Mouse (Mus musculus): ENCODE measurements around the gene Ccr10. TPM values are rescaled to one million over a fixed set of nuclear protein-coding genes. Genes with fewer than 3 reads are reported as not detected.

Gene Ccr10
- polyA plus RNA-seq, 1 experiment = 0.05 TPM

DNA sequence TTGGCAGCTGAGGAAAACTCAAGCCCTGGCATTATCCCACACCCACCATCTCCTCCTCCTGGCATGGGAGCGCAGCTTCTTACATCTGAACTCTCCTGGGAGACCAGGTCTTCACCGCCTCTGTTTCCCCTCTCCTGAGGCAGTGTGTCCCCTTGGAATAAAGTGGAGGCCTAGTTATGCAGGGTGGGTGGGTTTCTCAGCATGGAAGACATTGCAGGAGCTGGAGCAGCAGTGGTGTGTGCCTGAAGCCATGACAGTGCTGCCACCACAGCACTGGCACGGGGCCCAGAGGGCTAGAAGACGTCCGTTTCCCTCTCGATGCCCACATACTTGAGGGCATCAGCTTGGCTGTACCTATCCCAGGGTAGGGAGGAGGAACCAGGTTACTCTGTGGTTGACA is 17.4 kb upstream of the Ccr10 start:
- Histone ChIP-seq H3K27me3 (ENCODE audit: control insufficient read depth, insufficient read depth, low read length) (no peaks in the 10 kb centered on the region), H3K36me3 (ENCODE audit: control insufficient read depth, insufficient read depth, low read length) (no peaks in the 10 kb centered on the region), H3K4me3 (ENCODE audit: control insufficient read depth, low read depth, low read length) (no peak overlapping the region), H3K27ac (ENCODE audit: control insufficient read depth, insufficient read depth, low read depth, low read length) (no peak overlapping the region), H3K4me1 (ENCODE audit: control insufficient read depth, insufficient read depth, low read length) (no peaks in the 10 kb centered on the region)
- TF ChIP-seq POLR2A (IDR thresholded peaks at IDR 0.05; ENCODE audit: control insufficient read depth, low read depth, low read length) (no peak), CTCF (IDR thresholded peaks at IDR 0.05; ENCODE audit: control insufficient read depth, insufficient read depth, insufficient replicate concordance, low read depth, low read length) (no peak)

DNA sequence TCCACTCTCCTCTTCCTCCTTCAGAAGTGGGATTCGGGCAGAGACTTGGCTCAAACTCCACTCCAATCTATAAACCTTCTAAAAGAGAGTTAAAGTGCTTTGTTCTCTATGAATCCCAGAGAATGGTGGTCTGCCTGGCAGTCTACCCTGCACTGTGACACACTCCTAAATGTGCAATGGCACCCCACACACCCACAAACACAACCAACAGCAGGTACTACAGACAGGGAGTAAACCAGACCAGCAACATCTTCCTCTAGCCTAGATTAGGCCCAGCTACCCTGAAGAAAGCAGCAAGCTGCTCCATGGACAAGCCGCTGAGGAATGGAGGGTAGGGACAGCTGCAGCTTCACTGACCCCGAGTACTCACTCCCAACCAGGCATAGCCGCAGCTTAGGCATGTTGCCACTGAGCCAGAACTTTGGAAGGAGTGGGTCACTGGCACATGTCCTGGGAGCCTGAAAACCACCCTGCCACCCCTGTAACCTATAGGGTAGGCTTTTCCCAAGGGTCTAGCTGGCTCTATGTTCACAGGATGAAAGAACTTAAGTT is 16.8 kb upstream of the Ccr10 start:
- Histone ChIP-seq H3K4me3 (ENCODE audit: control insufficient read depth, low read depth, low read length) (no peak overlapping the region), H3K27ac (ENCODE audit: control insufficient read depth, insufficient read depth, low read depth, low read length) (no peak overlapping the region), H3K36me3 (ENCODE audit: control insufficient read depth, insufficient read depth, low read length) (no peaks in the 10 kb centered on the region), H3K27me3 (ENCODE audit: control insufficient read depth, insufficient read depth, low read length) (no peaks in the 10 kb centered on the region), H3K4me1 (ENCODE audit: control insufficient read depth, insufficient read depth, low read length) (no peaks in the 10 kb centered on the region)
- no peak for TF ChIP-seq POLR2A (IDR thresholded peaks at IDR 0.05; ENCODE audit: control insufficient read depth, low read depth, low read length)
- no peak for TF ChIP-seq CTCF (IDR thresholded peaks at IDR 0.05; ENCODE audit: control insufficient read depth, insufficient read depth, insufficient replicate concordance, low read depth, low read length)

DNA sequence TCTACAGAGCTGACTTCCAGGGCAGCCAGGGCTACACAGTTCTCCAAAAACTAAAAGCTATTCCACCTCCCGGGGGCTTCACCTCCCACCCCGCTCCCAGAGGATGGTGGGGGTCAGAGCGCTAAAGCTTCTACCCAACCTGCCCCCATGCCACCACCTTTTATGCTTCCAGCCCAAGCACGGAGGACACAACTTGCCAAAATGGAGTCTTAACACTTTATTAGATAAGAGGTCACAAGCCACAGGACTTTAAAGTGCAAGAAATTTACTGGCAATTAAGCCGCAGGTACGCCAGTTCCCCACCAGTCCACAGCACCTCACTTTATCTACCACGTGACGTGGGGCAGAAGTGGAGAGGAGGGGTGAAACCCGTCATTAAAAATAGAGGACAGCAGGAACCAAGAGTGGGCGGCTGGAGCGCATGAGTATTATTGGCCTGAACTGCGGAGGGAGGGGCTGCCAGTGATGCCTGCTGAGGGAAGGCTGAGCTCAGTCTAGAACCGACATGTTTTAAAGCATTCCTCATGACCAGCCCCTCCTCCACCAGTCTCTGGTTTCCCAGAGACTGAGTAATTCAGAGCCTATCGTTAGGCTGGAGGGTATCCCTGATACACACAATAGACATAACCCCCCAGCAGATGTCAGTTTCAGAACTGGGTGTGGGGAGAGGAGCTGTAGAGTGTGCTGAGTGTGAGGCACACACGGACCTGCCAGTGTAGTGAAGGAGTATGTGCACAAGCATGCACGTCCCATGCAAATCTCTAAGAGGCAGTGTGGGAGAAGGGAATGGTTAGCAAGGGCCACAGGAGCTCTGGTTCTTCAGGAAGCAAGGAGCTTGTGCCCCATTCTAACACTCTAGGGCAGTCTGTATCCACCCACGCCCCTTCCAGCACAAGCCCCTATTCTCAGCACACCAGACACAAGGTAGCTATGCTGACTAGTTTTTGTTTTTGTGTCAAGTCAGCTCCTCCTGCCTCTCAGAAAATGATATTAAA is 16.0 kb upstream of the Ccr10 start:
- H3K27me3 ChIP-seq (ENCODE audit: control insufficient read depth, insufficient read depth, low read length) = no peaks in the 10 kb centered on the region
- no peaks in the 10 kb centered on the region for H3K36me3 ChIP-seq (ENCODE audit: control insufficient read depth, insufficient read depth, low read length)
- TF ChIP-seq POLR2A (IDR thresholded peaks at IDR 0.05; ENCODE audit: control insufficient read depth, low read depth, low read length) (no peak), CTCF (IDR thresholded peaks at IDR 0.05; ENCODE audit: control insufficient read depth, insufficient read depth, insufficient replicate concordance, low read depth, low read length) (no peak)
- H3K4me3 ChIP-seq (ENCODE audit: control insufficient read depth, low read depth, low read length) = no peak overlapping the region
- H3K27ac ChIP-seq (ENCODE audit: control insufficient read depth, insufficient read depth, low read depth, low read length) = peak overlapping the region; percentile 23; the same call in 1 of the 2 replicates
- H3K4me1 ChIP-seq (ENCODE audit: control insufficient read depth, insufficient read depth, low read length) = no peaks in the 10 kb centered on the region

DNA sequence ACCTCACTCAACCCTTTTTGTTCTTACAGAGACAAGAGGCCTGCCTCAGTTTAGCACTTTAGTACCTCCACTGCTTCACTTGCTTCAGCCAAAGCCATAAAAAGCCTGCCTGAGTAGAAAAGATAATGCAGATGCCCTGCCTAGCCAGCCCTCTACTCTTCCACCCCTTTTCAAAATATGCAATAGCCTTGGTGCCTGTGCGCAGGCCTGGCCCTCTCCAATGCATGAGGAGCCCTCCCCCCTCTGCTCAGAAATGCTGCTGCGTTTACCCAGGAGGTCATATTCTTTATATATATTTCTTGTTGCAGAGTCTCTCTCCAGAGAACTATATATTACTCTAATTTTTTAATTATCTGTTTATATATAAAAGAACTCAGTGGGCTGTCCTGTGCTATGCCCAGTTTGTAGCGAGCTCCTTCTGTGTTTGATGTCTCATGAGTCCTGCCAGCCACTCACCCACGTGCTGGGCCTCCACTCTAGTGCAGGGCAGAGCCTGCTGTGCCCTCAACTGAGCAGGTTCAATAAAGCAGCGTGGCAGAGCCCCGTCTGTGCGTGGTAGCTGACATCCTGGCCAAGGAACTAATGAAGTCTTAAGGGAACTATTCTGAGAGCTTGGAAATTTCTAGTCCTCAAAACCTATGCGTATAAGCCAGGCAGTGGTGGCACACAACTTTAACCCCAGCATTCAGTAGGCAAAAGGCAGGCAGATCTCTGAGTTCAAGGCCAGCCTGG is 15.1 kb upstream of the Ccr10 start:
- TF ChIP-seq CTCF (IDR thresholded peaks at IDR 0.05; ENCODE audit: control insufficient read depth, insufficient read depth, insufficient replicate concordance, low read depth, low read length) = no peak
- H3K4me1 ChIP-seq (ENCODE audit: control insufficient read depth, insufficient read depth, low read length) = no peaks in the 10 kb centered on the region
- no peak overlapping the region for H3K4me3 ChIP-seq (ENCODE audit: control insufficient read depth, low read depth, low read length)
- H3K36me3 ChIP-seq (ENCODE audit: control insufficient read depth, insufficient read depth, low read length) = no peaks in the 10 kb centered on the region
- no peaks in the 10 kb centered on the region for H3K27me3 ChIP-seq (ENCODE audit: control insufficient read depth, insufficient read depth, low read length)
- H3K27ac ChIP-seq (ENCODE audit: control insufficient read depth, insufficient read depth, low read depth, low read length) = peak overlapping the region; percentile 66

DNA sequence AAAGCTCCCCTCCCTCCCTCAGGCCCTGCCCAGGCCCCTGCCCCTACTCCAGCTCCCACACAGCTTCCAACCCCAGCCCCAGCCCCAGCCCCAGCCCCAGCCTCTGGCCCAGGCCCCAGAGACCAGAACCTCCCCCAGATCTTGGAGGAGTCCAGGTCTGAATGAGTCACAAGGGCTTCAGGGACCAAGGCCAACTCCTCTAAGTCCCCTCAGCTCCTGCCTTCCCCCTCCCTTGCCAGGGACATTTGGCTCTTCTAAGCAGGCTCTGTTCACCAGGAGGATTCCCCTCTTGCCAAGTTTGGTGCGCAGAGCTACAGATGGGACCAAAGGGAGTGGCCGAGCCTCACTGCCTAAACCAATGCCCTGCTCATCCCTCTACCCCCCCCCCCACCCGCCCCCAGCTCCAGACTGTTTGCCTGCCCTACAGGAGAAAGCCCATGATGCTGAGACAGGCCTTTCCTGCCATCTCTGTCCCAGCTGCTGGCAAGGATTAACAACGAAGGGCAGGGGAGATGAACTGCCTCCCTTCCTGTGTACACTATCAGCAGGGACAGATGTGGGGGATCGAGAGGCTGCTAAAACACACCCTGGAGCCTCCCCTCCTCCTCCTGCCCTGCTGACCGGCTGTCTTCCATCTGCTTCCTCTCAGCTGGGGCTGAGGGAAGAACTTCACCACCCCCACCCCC is 14.4 kb upstream of the Ccr10 start:
- H3K36me3 ChIP-seq (ENCODE audit: control insufficient read depth, insufficient read depth, low read length) = no peaks in the 10 kb centered on the region
- H3K4me1 ChIP-seq (ENCODE audit: control insufficient read depth, insufficient read depth, low read length) = no peaks in the 10 kb centered on the region
- H3K27me3 ChIP-seq (ENCODE audit: control insufficient read depth, insufficient read depth, low read length) = no peaks in the 10 kb centered on the region
- H3K4me3 ChIP-seq (ENCODE audit: control insufficient read depth, low read depth, low read length) = no peak overlapping the region
- H3K27ac ChIP-seq (ENCODE audit: control insufficient read depth, insufficient read depth, low read depth, low read length) = peak overlapping the region; percentile 52; the same call in 1 of the 2 replicates
- TF ChIP-seq POLR2A (IDR thresholded peaks at IDR 0.05; ENCODE audit: control insufficient read depth, low read depth, low read length) (no peak), CTCF (IDR thresholded peaks at IDR 0.05; ENCODE audit: control insufficient read depth, insufficient read depth, insufficient replicate concordance, low read depth, low read length) (no peak)

DNA sequence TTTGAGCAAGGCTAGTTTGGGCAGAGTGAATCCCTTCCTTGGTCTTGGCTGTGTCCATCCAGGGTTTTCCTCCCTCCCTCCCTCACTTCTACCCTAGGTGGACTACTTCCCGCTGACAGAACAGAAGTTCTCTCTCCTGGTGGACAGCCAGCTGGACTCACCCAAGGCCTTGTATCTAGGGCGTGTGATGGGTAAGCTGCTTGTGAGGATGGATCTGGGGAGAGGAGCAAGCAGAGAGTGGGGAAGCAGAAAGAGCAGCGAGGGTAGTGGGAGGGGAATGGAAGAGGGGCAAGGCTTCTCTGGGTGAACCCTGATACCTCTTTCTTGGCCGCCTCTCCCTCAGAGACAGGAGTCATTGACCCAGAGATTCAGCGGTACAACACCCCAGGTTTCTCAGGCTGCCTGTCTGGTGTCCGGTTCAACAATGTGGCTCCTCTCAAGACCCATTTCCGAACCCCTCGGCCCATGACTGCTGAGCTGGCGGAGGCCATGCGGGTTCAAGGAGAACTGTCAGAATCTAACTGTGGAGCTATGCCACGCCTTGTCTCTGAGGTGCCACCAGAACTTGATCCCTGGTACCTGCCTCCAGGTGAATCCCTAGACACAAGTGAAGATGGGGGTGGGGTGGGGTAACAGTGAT is 13.0 kb upstream of the Ccr10 start:
- no peak for TF ChIP-seq POLR2A (IDR thresholded peaks at IDR 0.05; ENCODE audit: control insufficient read depth, low read depth, low read length)
- TF ChIP-seq CTCF (IDR thresholded peaks at IDR 0.05; ENCODE audit: control insufficient read depth, insufficient read depth, insufficient replicate concordance, low read depth, low read length) = no peak
- H3K4me3 ChIP-seq (ENCODE audit: control insufficient read depth, low read depth, low read length) = no peak overlapping the region
- H3K27ac ChIP-seq (ENCODE audit: control insufficient read depth, insufficient read depth, low read depth, low read length) = peak overlapping the region; percentile 51; the same call in 1 of the 2 replicates

More for the DNA sequence above, 13.0 kb upstream of the Ccr10 start:
- no peaks in the 10 kb centered on the region for H3K36me3 ChIP-seq (ENCODE audit: control insufficient read depth, insufficient read depth, low read length)
- H3K27me3 ChIP-seq (ENCODE audit: control insufficient read depth, insufficient read depth, low read length) = no peaks in the 10 kb centered on the region
- no peaks in the 10 kb centered on the region for H3K4me1 ChIP-seq (ENCODE audit: control insufficient read depth, insufficient read depth, low read length)

Data from testis, adult 2 months (tissue).